Mouse (Mus musculus) midbrain, postnatal 0 days (tissue): ENCODE measurements at regions not wholly inside any gene's neighbourhood (a gene's known extent, or its start where the extent isn't known, plus 50 kb on each side); places are given as distances from the start of the nearest gene placed in this dataset.
A peak's percentile ranks its signal among the peaks of the same experiment; 100 is the strongest.

Experiments
- ATAC-seq: fragments of 200-750 bp; cut with Nextera tagmentation; 2 replicates; pipeline ENCODE4 v1.8.0; 2017; ENCODE audit warnings: moderate number of reproducible peaks, mild to moderate bottlenecking, moderate TSS enrichment, moderate library complexity; ENCODE audit not compliant: low FRiP score
- DNase-seq: peaks from one replicate; pipeline ENCODE4 v3.0.0-alpha.2; 2015; ENCODE audit warnings: low spot score
- H3K27ac ChIP-seq: fragments of 300-500 bp; sonication (generic); 2 replicates; pipeline ENCODE4 v1.5.1; 2014; ENCODE audit warnings: low read depth, mild to moderate bottlenecking, low read length, mixed read lengths
- H3K27me3 ChIP-seq: fragments of 300-500 bp; sonication (generic); 2 replicates; pipeline ENCODE4 v1.6.1; 2014; ENCODE audit warnings: low read length, control low read depth, mixed read lengths; ENCODE audit not compliant: insufficient read depth
- H3K36me3 ChIP-seq: fragments of 300-500 bp; sonication (generic); 2 replicates; pipeline ENCODE4 v1.6.1; 2014; ENCODE audit warnings: low read length, control low read depth, mixed read lengths; ENCODE audit not compliant: insufficient read depth
- H3K4me1 ChIP-seq: fragments of 300-500 bp; sonication (generic); 2 replicates; pipeline ENCODE4 v1.6.1; 2014; ENCODE audit warnings: mild to moderate bottlenecking, control low read depth, antibody characterized with exemption, low read length, mixed read lengths; ENCODE audit not compliant: insufficient read depth
- H3K4me2 ChIP-seq: fragments of 300-500 bp; sonication (generic); 2 replicates; pipeline ENCODE4 v1.6.1; 2014; ENCODE audit warnings: low read depth, mild to moderate bottlenecking, low read length, mixed read lengths; ENCODE audit not compliant: poor library complexity, severe bottlenecking
- H3K4me3 ChIP-seq: fragments of 300-500 bp; sonication (generic); 2 replicates; pipeline ENCODE4 v1.5.1; 2014; ENCODE audit warnings: low read depth, mild to moderate bottlenecking, low read length, moderate library complexity
- H3K9ac ChIP-seq: fragments of 300-500 bp; sonication (generic); replicated peaks from 2 replicates; pipeline ENCODE4 v1.6.1; 2014; ENCODE audit warnings: mild to moderate bottlenecking, low read length, moderate library complexity, mixed read lengths; ENCODE audit not compliant: poor library complexity, severe bottlenecking
- H3K9me3 ChIP-seq: fragments of 300-500 bp; sonication (generic); 2 replicates; pipeline ENCODE4 v1.6.1; 2016; ENCODE audit warnings: low read length, control low read depth
- CTCF ChIP-seq: IDR thresholded peaks from 2 replicates; pipeline ENCODE4 v1.5.1; 2016; ENCODE audit warnings: antibody characterized with exemption, mild to moderate bottlenecking
- WGBS: fragments of 180-500 bp; shearing (Covaris S2); extraction: QIAGEN DNeasy Blood & Tissue Kit; methylation state at CpG from one replicate; pipeline ENCODE4 v1.1.7; 2014; 5-methylcytosine and 5-hydroxymethylcytosine counted together

DNA sequence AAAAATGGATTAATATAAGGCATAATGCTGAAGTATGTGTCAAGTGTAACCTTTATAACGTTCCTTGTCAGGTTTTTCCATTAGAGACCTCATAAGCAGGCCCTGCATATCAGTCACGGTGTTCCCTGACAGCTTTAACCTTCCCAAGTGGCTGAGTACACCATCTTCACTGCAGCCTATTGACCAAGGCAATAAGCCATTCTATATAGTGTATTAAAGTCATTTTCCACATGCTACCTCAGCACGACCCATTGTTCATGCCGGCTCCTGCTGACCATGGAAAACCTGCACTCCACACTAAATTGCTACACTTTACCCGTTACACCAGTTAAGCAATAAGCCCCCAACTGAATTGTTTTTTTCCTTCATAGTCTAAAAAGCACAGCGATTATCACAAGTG, 883.0 kb upstream of the Arrdc3 start:
- H3K4me2 ChIP-seq: no peak overlapping the region
- H3K4me1 ChIP-seq: no peaks in the 10 kb centered on the region
- H3K27me3 ChIP-seq: no peaks in the 10 kb centered on the region
- no peak for TF ChIP-seq CTCF
- 43% methylated on average over 6 of the region's 6 CpGs for WGBS
- H3K27ac ChIP-seq: no peak overlapping the region
- no peaks in the 10 kb centered on the region for H3K36me3 ChIP-seq
- no peak overlapping the region for H3K9ac ChIP-seq
- H3K4me3 ChIP-seq: no peak overlapping the region
- DNase-seq (peak; percentile 3), ATAC-seq (no peak)
- no peaks in the 10 kb centered on the region for H3K9me3 ChIP-seq

- Histone ChIP-seq H3K4me3 (no peak overlapping the region), H3K4me2 (no peak overlapping the region), H3K36me3 (no peaks in the 10 kb centered on the region), H3K4me1 (no peaks in the 10 kb centered on the region), H3K27me3 (no peaks in the 10 kb centered on the region), H3K27ac (no peak overlapping the region), H3K9ac (no peak overlapping the region), H3K9me3 (no peaks in the 10 kb centered on the region)
- DNase-seq (peak; percentile 1), ATAC-seq (no peak)
- no peak for TF ChIP-seq CTCF
- 28% methylated on average over 4 of the region's 4 CpGs for WGBS
Observed at GRCm38 (mm10) chr13:80000693-80001092, 882.5 kb upstream of the Arrdc3 start.
